Mouse (Mus musculus) MEL (cell line): ENCODE measurements at regions not wholly inside any gene's neighbourhood (a gene's known extent, or its start where the extent isn't known, plus 50 kb on each side); places are given as distances from the start of the nearest gene placed in this dataset.

Experiments
- DNase-seq: peaks from one replicate; pipeline ENCODE4 v3.0.0; 2011; ENCODE audit warnings: low read depth, low spot score
- H3K27ac ChIP-seq: 2 replicates; pipeline ENCODE4 v1.5.1; 2012; ENCODE audit warnings: low read depth, mild to moderate bottlenecking, control low read depth, low read length, moderate library complexity; ENCODE audit not compliant: control insufficient read depth
- H3K27me3 ChIP-seq, 2 experiments: fragments of 150-350 bp in 1 of 2; sonication (generic) in 1 of 2; 2 replicates each; pipeline ENCODE4 v1.6.1; 2012; ENCODE audit warnings: low read length in 2 of 2, mild to moderate bottlenecking in 2 of 2, improper control_type of control experiment in 1 of 2, moderate library complexity in 1 of 2; ENCODE audit not compliant: insufficient read depth in 2 of 2, control insufficient read depth in 1 of 2
- H3K36me3 ChIP-seq, 2 experiments: 2 replicates each; pipeline ENCODE4 v1.6.1; 2012 to 2014; ENCODE audit warnings: low read length in 2 of 2, improper control_type of control experiment in 1 of 2, inconsistent platforms in 1 of 2, mild to moderate bottlenecking in 1 of 2; ENCODE audit not compliant: insufficient read depth in 2 of 2, control insufficient read depth in 1 of 2
- H3K4me1 ChIP-seq, 2 experiments: fragments of 150-350 bp in 1 of 2; sonication (generic) in 1 of 2; 2 replicates each; pipeline ENCODE4 v1.6.1; 2012; ENCODE audit warnings: low read length in 2 of 2, improper control_type of control experiment in 1 of 2, mild to moderate bottlenecking in 1 of 2; ENCODE audit not compliant: insufficient read depth in 2 of 2, control insufficient read depth in 1 of 2
- H3K4me3 ChIP-seq, 2 experiments: fragments of 150-350 bp in 1 of 2; sonication (generic) in 1 of 2; 2 replicates each; pipeline ENCODE4 v1.5.1; 2012; ENCODE audit warnings: low read depth in 2 of 2, low read length in 2 of 2, mild to moderate bottlenecking in 2 of 2, moderate library complexity in 2 of 2, control low read depth in 1 of 2, improper control_type of control experiment in 1 of 2; ENCODE audit not compliant: control insufficient read depth in 1 of 2, insufficient read depth in 1 of 2
- H3K79me2 ChIP-seq: 2 replicates; pipeline ENCODE4 v1.6.1; 2012; ENCODE audit warnings: mild to moderate bottlenecking, low read length, moderate library complexity; ENCODE audit not compliant: control insufficient read depth, poor library complexity, insufficient read depth
- H3K9ac ChIP-seq: 2 replicates; pipeline ENCODE4 v1.6.1; 2012; ENCODE audit warnings: low read depth, mild to moderate bottlenecking, control low read depth, low read length, moderate library complexity; ENCODE audit not compliant: control insufficient read depth, poor library complexity, severe bottlenecking
- H3K9me3 ChIP-seq: fragments of 150-350 bp; sonication (generic); replicated peaks from 2 replicates; pipeline ENCODE4 v1.6.1; 2012; ENCODE audit warnings: mild to moderate bottlenecking, low read length, improper control_type of control experiment, moderate library complexity; ENCODE audit not compliant: insufficient read depth
- CHD1 ChIP-seq: IDR thresholded peaks from 2 replicates; pipeline ENCODE4 v1.6.1; 2012; ENCODE audit warnings: low read depth, mild to moderate bottlenecking, inconsistent platforms, low read length, improper control_type of control experiment
- CHD2 ChIP-seq: IDR thresholded peaks from 2 replicates; pipeline ENCODE4 v1.6.1; 2011; ENCODE audit warnings: low read length, improper control_type of control experiment
- CTCF ChIP-seq, 3 experiments: IDR thresholded peaks in 2 of 3; conservative IDR thresholded peaks in 1 of 3; 2 replicates each; pipeline ENCODE4 v1.5.1; 2011 to 2012; ENCODE audit warnings: low read length in 3 of 3, low read depth in 2 of 3, mild to moderate bottlenecking in 2 of 3, improper control_type of control experiment in 1 of 3, inconsistent platforms in 1 of 3, mixed read lengths in 1 of 3, moderate library complexity in 1 of 3; ENCODE audit not compliant: control insufficient read depth in 1 of 3, insufficient read depth in 1 of 3, poor library complexity in 1 of 3, severe bottlenecking in 1 of 3
- E2F4 ChIP-seq: IDR thresholded peaks from 2 replicates; pipeline ENCODE4 v1.6.1; 2011; ENCODE audit warnings: low read depth, low read length, improper control_type of control experiment, borderline replicate concordance
- ELF1 ChIP-seq: IDR thresholded peaks from 2 replicates; pipeline ENCODE4 v1.6.1; 2014; ENCODE audit warnings: low read depth, mild to moderate bottlenecking, inconsistent platforms, low read length, improper control_type of control experiment, moderate library complexity
- EP300 ChIP-seq, 2 experiments: IDR thresholded peaks; 2 replicates each; pipeline ENCODE4 v1.6.1; 2011; ENCODE audit warnings: improper control_type of control experiment in 2 of 2, low read length in 2 of 2, low read depth in 1 of 2, mild to moderate bottlenecking in 1 of 2
- GABPA ChIP-seq: IDR thresholded peaks from 2 replicates; pipeline ENCODE4 v1.6.1; 2012; ENCODE audit warnings: low read depth, mild to moderate bottlenecking, inconsistent platforms, low read length, improper control_type of control experiment, moderate library complexity
- GATA1 ChIP-seq: IDR thresholded peaks from 2 replicates; pipeline ENCODE4 v1.6.1; 2011; ENCODE audit warnings: low read depth, low read length, improper control_type of control experiment
- MAX ChIP-seq: IDR thresholded peaks from 2 replicates; pipeline ENCODE4 v1.6.1; 2011; ENCODE audit warnings: low read length, improper control_type of control experiment
- MAZ ChIP-seq: IDR thresholded peaks from 2 replicates; pipeline ENCODE4 v1.6.1; 2012; ENCODE audit warnings: low read depth, mild to moderate bottlenecking, inconsistent platforms, low read length, improper control_type of control experiment
- MEF2A ChIP-seq: IDR thresholded peaks from 2 replicates; pipeline ENCODE4 v1.6.1; 2014; ENCODE audit warnings: low read depth, mild to moderate bottlenecking, inconsistent platforms, low read length, improper control_type of control experiment; ENCODE audit not compliant: poor library complexity, insufficient replicate concordance, severe bottlenecking; ENCODE audit errors: extremely low read depth
- MXI1 ChIP-seq: IDR thresholded peaks from 2 replicates; pipeline ENCODE4 v1.6.1; 2011; ENCODE audit warnings: mild to moderate bottlenecking, low read depth, low read length, improper control_type of control experiment
- NELFE ChIP-seq: IDR thresholded peaks from 2 replicates; pipeline ENCODE4 v1.6.1; 2011; ENCODE audit warnings: low read depth, low read length, improper control_type of control experiment
- NRF1 ChIP-seq: IDR thresholded peaks from 2 replicates; pipeline ENCODE4 v1.6.1; 2014; ENCODE audit warnings: low read depth, mild to moderate bottlenecking, inconsistent platforms, low read length, improper control_type of control experiment, moderate library complexity; ENCODE audit not compliant: poor library complexity, insufficient read depth, severe bottlenecking
- POLR2A ChIP-seq, 2 experiments: IDR thresholded peaks; 2 replicates each; pipeline ENCODE4 v1.6.1; 2011 to 2012; ENCODE audit warnings: low read length in 2 of 2, mild to moderate bottlenecking in 2 of 2, control low read depth in 1 of 2, improper control_type of control experiment in 1 of 2, low read depth in 1 of 2, moderate library complexity in 1 of 2; ENCODE audit not compliant: control insufficient read depth in 1 of 2, insufficient read depth in 1 of 2, poor library complexity in 1 of 2
- POLR2AphosphoS5 ChIP-seq: IDR thresholded peaks from 2 replicates; pipeline ENCODE4 v1.6.1; 2012; ENCODE audit warnings: low read depth, borderline replicate concordance, mild to moderate bottlenecking, inconsistent platforms, low read length, moderate library complexity, mixed read lengths
- RAD21 ChIP-seq: IDR thresholded peaks from 2 replicates; pipeline ENCODE4 v1.6.1; 2011; ENCODE audit warnings: mild to moderate bottlenecking, low read depth, low read length, improper control_type of control experiment
- SMC3 ChIP-seq: IDR thresholded peaks from 2 replicates; pipeline ENCODE4 v1.6.1; 2011; ENCODE audit warnings: low read depth, low read length, improper control_type of control experiment
- TAL1 ChIP-seq: IDR thresholded peaks from 2 replicates; pipeline ENCODE4 v1.6.1; 2012; ENCODE audit warnings: mild to moderate bottlenecking, inconsistent platforms, low read length, moderate library complexity, mixed read lengths
- TBP ChIP-seq: IDR thresholded peaks from 2 replicates; pipeline ENCODE4 v1.8.0; 2011; ENCODE audit warnings: low read depth, low read length, improper control_type of control experiment
- TCF12 ChIP-seq: IDR thresholded peaks from 2 replicates; pipeline ENCODE4 v1.6.1; 2014; ENCODE audit warnings: low read depth, mild to moderate bottlenecking, inconsistent platforms, low read length, improper control_type of control experiment, moderate library complexity
- UBTF ChIP-seq: IDR thresholded peaks from 2 replicates; pipeline ENCODE4 v1.6.1; 2012; ENCODE audit warnings: low read depth, mild to moderate bottlenecking, inconsistent platforms, low read length, improper control_type of control experiment, moderate library complexity, borderline replicate concordance; ENCODE audit not compliant: insufficient read depth
- USF2 ChIP-seq, 2 experiments: IDR thresholded peaks; 2 replicates each; pipeline ENCODE4 v1.6.1; 2011 to 2012; ENCODE audit warnings: improper control_type of control experiment in 2 of 2, low read length in 2 of 2, borderline replicate concordance in 1 of 2, inconsistent platforms in 1 of 2, low read depth in 1 of 2, mild to moderate bottlenecking in 1 of 2; ENCODE audit not compliant: insufficient read depth in 1 of 2
- ZC3H11A ChIP-seq: IDR thresholded peaks from 2 replicates; pipeline ENCODE4 v1.6.1; 2012; ENCODE audit warnings: low read depth, mild to moderate bottlenecking, inconsistent platforms, low read length, improper control_type of control experiment
- ZKSCAN1 ChIP-seq: IDR thresholded peaks from 2 replicates; pipeline ENCODE4 v1.6.1; 2012; ENCODE audit warnings: low read depth, mild to moderate bottlenecking, inconsistent platforms, low read length, improper control_type of control experiment, moderate library complexity
- ZMIZ1 ChIP-seq: IDR thresholded peaks from 2 replicates; pipeline ENCODE4 v1.6.1; 2012; ENCODE audit warnings: low read depth, mild to moderate bottlenecking, inconsistent platforms, low read length, improper control_type of control experiment, moderate library complexity

DNA sequence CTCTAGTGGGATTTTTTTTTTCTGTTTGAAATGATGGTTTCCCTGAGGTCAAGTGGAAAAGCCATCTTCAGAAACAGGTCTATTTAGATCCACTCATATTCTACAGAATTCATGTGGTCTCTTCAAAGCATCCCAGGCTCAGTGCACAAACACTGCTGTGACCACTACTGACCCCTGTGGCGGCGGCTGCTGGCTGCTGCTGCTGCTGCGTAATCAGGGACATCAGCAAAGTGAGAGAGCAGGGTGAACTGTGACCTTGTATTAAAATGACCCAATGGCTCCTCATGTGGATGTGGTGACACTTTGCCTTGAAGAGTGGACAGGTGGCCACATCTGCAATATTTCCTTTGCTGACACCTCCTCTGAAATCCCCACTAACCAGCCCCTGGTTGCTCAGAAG lies 169.1 kb upstream of the Rapgef5 start:
- Histone ChIP-seq H3K9me3 (no peaks in the 10 kb centered on the region), H3K9ac (no peak overlapping the region), H3K79me2 (no peaks in the 10 kb centered on the region), H3K36me3 (no peaks in the 10 kb centered on the region), H3K4me1 (no peaks in the 10 kb centered on the region), H3K27ac (no peak overlapping the region), H3K4me3 (no peak overlapping the region), H3K27me3 (no peaks in the 10 kb centered on the region)
- no peak for DNase-seq
- no peak for TF ChIP-seq SMC3
- no peak for TF ChIP-seq TCF12
- TF ChIP-seq ZC3H11A, result no peak
- TF ChIP-seq RAD21, result no peak
- no peak for TF ChIP-seq TAL1
- TF ChIP-seq CHD2, result no peak
- no peak for TF ChIP-seq POLR2A (IDR thresholded peaks at IDR 0.05; ENCODE audit: control insufficient read depth in 1 of 2, insufficient read depth in 1 of 2, low read depth in 1 of 2, low read length in 2 of 2, poor library complexity in 1 of 2)

DNA sequence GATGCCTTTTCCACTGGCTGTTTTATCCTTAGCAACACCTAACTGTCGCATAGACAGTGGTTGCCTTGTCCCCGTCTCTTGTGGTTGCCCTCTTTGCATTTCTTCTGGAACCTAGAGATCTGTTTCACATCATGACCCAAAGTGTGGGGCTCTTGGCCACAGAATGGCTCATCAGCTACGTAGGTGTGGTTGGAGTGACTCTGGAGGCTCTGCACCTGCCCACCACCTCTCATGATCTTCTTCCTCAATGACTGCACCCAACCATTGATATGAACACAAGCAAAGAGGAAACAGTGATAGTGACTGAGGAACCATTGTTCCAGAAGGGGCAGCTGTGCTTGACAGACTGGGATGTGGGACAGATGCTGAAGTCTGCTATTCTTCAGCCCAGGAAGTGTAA lies 167.8 kb upstream of the Rapgef5 start:
- Histone ChIP-seq H3K4me3 (no peak overlapping the region), H3K27ac (no peak overlapping the region), H3K79me2 (no peaks in the 10 kb centered on the region), H3K9me3 (no peaks in the 10 kb centered on the region), H3K36me3 (no peaks in the 10 kb centered on the region), H3K4me1 (no peaks in the 10 kb centered on the region), H3K9ac (no peak overlapping the region), H3K27me3 (no peaks in the 10 kb centered on the region)
- DNase-seq, result no peak
- TF ChIP-seq NRF1, result no peak
- no peak for TF ChIP-seq MEF2A
- TF ChIP-seq ZMIZ1, result no peak
- no peak for TF ChIP-seq GATA1

GRCm38 (mm10) chr12:117351900-117352299 lies 164.4 kb upstream of the Rapgef5 start:
- no peak for TF ChIP-seq E2F4
- no peak for TF ChIP-seq TAL1
- no peak for TF ChIP-seq CTCF (IDR thresholded peaks at IDR 0.05 in 2 of 3, conservative IDR thresholded peaks at IDR 0.05 in 1 of 3; ENCODE audit: control insufficient read depth in 1 of 3, insufficient read depth in 1 of 3, low read depth in 2 of 3, low read length in 3 of 3, poor library complexity in 1 of 3, severe bottlenecking in 1 of 3)
- TF ChIP-seq EP300 (IDR thresholded peaks at IDR 0.05; ENCODE audit: low read depth in 1 of 2, low read length in 2 of 2), result no peak
- no peak for TF ChIP-seq GABPA
- no peak for TF ChIP-seq USF2 (IDR thresholded peaks at IDR 0.05; ENCODE audit: borderline replicate concordance in 1 of 2, insufficient read depth in 1 of 2, low read depth in 1 of 2, low read length in 2 of 2)
- TF ChIP-seq ZC3H11A, result no peak
- no peak for TF ChIP-seq MXI1
- TF ChIP-seq UBTF, result no peak
- TF ChIP-seq CHD1, result no peak
- TF ChIP-seq MAZ, result no peak
- no peak for TF ChIP-seq NELFE
- TF ChIP-seq ZKSCAN1, result no peak
- TF ChIP-seq TCF12, result no peak
- no peak for TF ChIP-seq TBP
- no peak for TF ChIP-seq MAX
- TF ChIP-seq RAD21, result no peak
- TF ChIP-seq NRF1, result no peak
- TF ChIP-seq ELF1, result no peak
- TF ChIP-seq POLR2AphosphoS5, result no peak
- no peaks in the 10 kb centered on the region for H3K4me1 ChIP-seq
- no peaks in the 10 kb centered on the region for H3K79me2 ChIP-seq
- H3K9me3 ChIP-seq, result no peaks in the 10 kb centered on the region; the same call in 1 of the 2 replicates
- no peak for DNase-seq
- H3K27me3 ChIP-seq, result no peaks in the 10 kb centered on the region
- no peak overlapping the region for H3K27ac ChIP-seq
- H3K4me3 ChIP-seq, result no peak overlapping the region
- H3K9ac ChIP-seq, result no peak overlapping the region
- H3K36me3 ChIP-seq, result no peaks in the 10 kb centered on the region
